Mouse (Mus musculus) megakaryocyte, adult 5-6 weeks (primary cell): ENCODE data around the gene Agl. TPM values are rescaled to one million over a fixed set of nuclear protein-coding genes. Genes with fewer than 3 reads are reported as not detected.

Experiments used
- ATAC-seq: 2 replicates; pipeline ENCODE4 v1.8.0; 2016; ENCODE audit warnings: mild to moderate bottlenecking, inconsistent platforms; ENCODE audit not compliant: poor library complexity, severe bottlenecking
- total RNA-seq, 2 experiments: library from RNA; stranded (forward) in 1 of 2; stranded (reverse) in 1 of 2; fragments of 153-499, 151-499 nt in 1 of 2; fragments of 221-1000, 200-1000 nt in 1 of 2; gene quantifications; 2 replicates each; pipeline versions ENCODE4 v1.2.3 to v1.2.4; 2015 to 2017

The Agl gene
- total RNA-seq (2015) (15.5 and 21.4 TPM in 2 replicates), total RNA-seq (2017) (19.3 and 20.6 TPM in 2 replicates)

- peak; percentile 94 for ATAC-seq
Measured at GRCm38 (mm10) chr3:116807811-116808506, at the start of gene Agl. Gene Agl (minus strand): TSS chr3:116808166.

- peak; percentile 70 for ATAC-seq
Measured at GRCm38 (mm10) chr3:116857611-116858010, 49.6 kb upstream of the Agl start.

GRCm38 (mm10) chr3:116852421-116852820 lies 44.5 kb upstream of the Agl start:
- ATAC-seq, result no peak

- no peak for ATAC-seq
Measured at GRCm38 (mm10) chr3:116850376-116850775, 42.4 kb upstream of the Agl start.

GRCm38 (mm10) chr3:116848936-116849335 lies 41.0 kb upstream of the Agl start:
- ATAC-seq, result peak; percentile 34

GRCm38 (mm10) chr3:116848099-116848498 lies 40.1 kb upstream of the Agl start:
- ATAC-seq, result no peak

GRCm38 (mm10) chr3:116846084-116846483 lies 38.1 kb upstream of the Agl start:
- ATAC-seq, result 0 out of 2 replicates have a peak, but pooled peaks have one; percentile 14

GRCm38 (mm10) chr3:116844880-116845579 lies 37.1 kb upstream of the Agl start:
- ATAC-seq, result peak; percentile 87

GRCm38 (mm10) chr3:116841311-116841710 lies 33.3 kb upstream of the Agl start:
- no peak for ATAC-seq

- ATAC-seq, result no peak
Measured at GRCm38 (mm10) chr3:116836681-116837475, 28.9 kb upstream of the Agl start.

GRCm38 (mm10) chr3:116835770-116836680 lies 28.1 kb upstream of the Agl start:
- peak; percentile 99 for ATAC-seq

GRCm38 (mm10) chr3:116835350-116835749 lies 27.4 kb upstream of the Agl start:
- ATAC-seq, result no peak

- no peak for ATAC-seq
Measured at GRCm38 (mm10) chr3:116834241-116834640, 26.3 kb upstream of the Agl start.

GRCm38 (mm10) chr3:116833491-116833890 lies 25.5 kb upstream of the Agl start:
- ATAC-seq, result no peak

GRCm38 (mm10) chr3:116832526-116833310 lies 24.8 kb upstream of the Agl start:
- no peak for ATAC-seq

GRCm38 (mm10) chr3:116831324-116831723 lies 23.4 kb upstream of the Agl start:
- no peak for ATAC-seq

- ATAC-seq, result peak; percentile 95
Measured at GRCm38 (mm10) chr3:116829274-116829920, 21.4 kb upstream of the Agl start.

GRCm38 (mm10) chr3:116826471-116827215 lies 18.7 kb upstream of the Agl start:
- ATAC-seq, result no peak
